Mouse (Mus musculus): ENCODE data around the gene Dtnbp1. TPM values are rescaled to one million over a fixed set of nuclear protein-coding genes. Genes with fewer than 3 reads are reported as not detected.

The Dtnbp1 gene
- total and polyA plus RNA-seq, 3 experiments = 24.2 to 59.5 TPM; not detected in 1

DNA sequence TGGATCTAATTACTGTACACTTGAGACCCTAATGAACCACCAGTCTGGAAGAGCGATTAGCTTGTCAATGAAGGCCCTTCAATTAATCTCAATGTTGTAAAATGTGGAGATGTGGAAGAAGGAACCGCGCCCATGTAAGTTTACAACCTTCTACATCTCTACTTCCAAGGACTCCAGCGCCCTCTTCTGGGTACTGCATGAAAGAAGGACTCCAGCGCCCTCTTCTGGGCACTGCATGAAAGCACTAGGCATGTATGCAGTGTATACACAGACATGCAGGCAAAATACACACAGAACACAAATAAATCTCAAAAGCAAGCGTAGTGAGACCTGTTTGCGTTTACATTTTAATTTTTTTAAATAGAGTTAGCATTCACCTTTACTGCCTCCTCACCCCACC, 6.2 kb upstream of the Dtnbp1 start:
- DNase-seq (ENCODE audit: low read depth, low spot score) = peak; percentile 58
- peak; percentile 35 for TF ChIP-seq RAD21 (IDR thresholded peaks at IDR 0.05; ENCODE audit: low read depth, low read length)
- peak; percentile 55 to 99 (median 70) for TF ChIP-seq CTCF (IDR thresholded peaks at IDR 0.05 in 2 of 3, conservative IDR thresholded peaks at IDR 0.05 in 1 of 3; ENCODE audit: control insufficient read depth in 1 of 3, insufficient read depth in 1 of 3, low read depth in 2 of 3, low read length in 3 of 3, poor library complexity in 1 of 3, severe bottlenecking in 1 of 3)
- TF ChIP-seq SMC3 (IDR thresholded peaks at IDR 0.05; ENCODE audit: low read depth, low read length) = peak; percentile 42
- no peak for TF ChIP-seq ELF1 (IDR thresholded peaks at IDR 0.05; ENCODE audit: low read depth, low read length)
- TF ChIP-seq ZC3H11A (IDR thresholded peaks at IDR 0.05; ENCODE audit: low read depth, low read length) = peak; percentile 37; the same call in 1 of the 2 replicates
- H3K4me1 ChIP-seq (ENCODE audit: control insufficient read depth in 1 of 2, insufficient read depth in 2 of 2, low read length in 2 of 2) = 0 out of 4 replicates have a peak, but pooled peaks cover 0 to 7% of the 10 kb centered on the region in 2 experiments
- H3K36me3 ChIP-seq (ENCODE audit: control insufficient read depth in 1 of 2, insufficient read depth in 2 of 2, low read length in 2 of 2) = peaks cover 0 to 3% of the 10 kb centered on the region in 2 experiments; a peak in 2 of 4 replicates
- no peaks in the 10 kb centered on the region for H3K79me2 ChIP-seq (ENCODE audit: control insufficient read depth, insufficient read depth, low read length, poor library complexity)
- H3K9me3 ChIP-seq (replicated peaks; ENCODE audit: insufficient read depth, low read length) = no peaks in the 10 kb centered on the region
- H3K4me3 ChIP-seq (ENCODE audit: control insufficient read depth in 1 of 2, insufficient read depth in 1 of 2, low read depth in 2 of 2, low read length in 2 of 2) = no peak overlapping the region
- no peak overlapping the region for H3K9ac ChIP-seq (ENCODE audit: control insufficient read depth, low read depth, low read length, poor library complexity, severe bottlenecking)
- no peak overlapping the region for H3K27ac ChIP-seq (ENCODE audit: control insufficient read depth, low read depth, low read length)
- no peaks in the 10 kb centered on the region for H3K27me3 ChIP-seq (ENCODE audit: control insufficient read depth in 1 of 2, insufficient read depth in 2 of 2, low read length in 2 of 2)

DNA sequence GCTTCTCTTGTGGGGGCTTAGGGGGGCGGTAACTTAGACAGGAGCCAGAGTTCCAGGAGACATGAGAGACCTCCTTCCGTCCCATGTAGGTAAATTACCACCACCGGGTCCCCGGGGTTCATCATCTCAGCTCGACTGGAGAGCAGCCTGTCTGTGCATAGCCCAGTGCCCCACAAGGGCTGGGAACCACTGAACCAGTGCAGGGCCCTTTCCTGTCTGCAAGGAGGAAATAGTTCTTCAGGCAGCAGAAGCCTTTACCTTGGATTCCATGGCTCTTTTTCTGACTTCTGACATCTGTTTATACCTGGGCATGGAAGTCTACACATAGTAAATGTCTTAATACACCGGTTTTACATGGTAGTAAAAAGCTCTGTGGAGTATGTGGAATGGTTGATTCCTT, 5.8 kb upstream of the Dtnbp1 start:
- H3K9me3 ChIP-seq (replicated peaks; ENCODE audit: insufficient read depth, low read length) = no peaks in the 10 kb centered on the region
- no peaks in the 10 kb centered on the region for H3K27me3 ChIP-seq (ENCODE audit: control insufficient read depth in 1 of 2, insufficient read depth in 2 of 2, low read length in 2 of 2)
- no peak overlapping the region for H3K9ac ChIP-seq (ENCODE audit: control insufficient read depth, low read depth, low read length, poor library complexity, severe bottlenecking)
- no peak overlapping the region for H3K4me3 ChIP-seq (ENCODE audit: control insufficient read depth in 1 of 2, insufficient read depth in 1 of 2, low read depth in 2 of 2, low read length in 2 of 2)
- no peak for DNase-seq (ENCODE audit: low read depth, low spot score)
- TF ChIP-seq TAL1 (IDR thresholded peaks at IDR 0.05; ENCODE audit: low read length) (no peak), USF2 (IDR thresholded peaks at IDR 0.05; ENCODE audit: borderline replicate concordance in 1 of 2, insufficient read depth in 1 of 2, low read depth in 1 of 2, low read length in 2 of 2) (no peak), ZC3H11A (IDR thresholded peaks at IDR 0.05; ENCODE audit: low read depth, low read length) (no peak), HCFC1 (IDR thresholded peaks at IDR 0.05; ENCODE audit: low read depth, low read length) (no peak), POLR2AphosphoS5 (IDR thresholded peaks at IDR 0.05; ENCODE audit: borderline replicate concordance, low read depth, low read length) (no peak), POLR2A (IDR thresholded peaks at IDR 0.05; ENCODE audit: control insufficient read depth in 1 of 2, insufficient read depth in 1 of 2, low read depth in 1 of 2, low read length in 2 of 2, poor library complexity in 1 of 2) (no peak), RAD21 (IDR thresholded peaks at IDR 0.05; ENCODE audit: low read depth, low read length) (no peak), UBTF (IDR thresholded peaks at IDR 0.05; ENCODE audit: borderline replicate concordance, insufficient read depth, low read depth, low read length) (no peak), ETS1 (IDR thresholded peaks at IDR 0.05; ENCODE audit: low read depth, low read length) (no peak), TCF12 (IDR thresholded peaks at IDR 0.05; ENCODE audit: low read depth, low read length) (no peak), KAT2A (conservative IDR thresholded peaks at IDR 0.05; ENCODE audit: low read depth, low read length) (no peak), MAX (IDR thresholded peaks at IDR 0.05; ENCODE audit: low read length) (no peak), USF1 (IDR thresholded peaks at IDR 0.05; ENCODE audit: low read depth, low read length) (no peak), MEF2A (IDR thresholded peaks at IDR 0.05; ENCODE audit: extremely low read depth, insufficient replicate concordance, low read depth, low read length, poor library complexity, severe bottlenecking) (no peak), ZMIZ1 (IDR thresholded peaks at IDR 0.05; ENCODE audit: low read depth, low read length) (no peak), MXI1 (IDR thresholded peaks at IDR 0.05; ENCODE audit: low read depth, low read length) (no peak), NELFE (IDR thresholded peaks at IDR 0.05; ENCODE audit: low read depth, low read length) (no peak), ZNF384 (IDR thresholded peaks at IDR 0.05; ENCODE audit: low read depth, low read length) (no peak)
- H3K4me1 ChIP-seq (ENCODE audit: control insufficient read depth in 1 of 2, insufficient read depth in 2 of 2, low read length in 2 of 2) = peaks cover 0 to 9% of the 10 kb centered on the region in 2 experiments; a peak in 1 of 4 replicates
- H3K79me2 ChIP-seq (ENCODE audit: control insufficient read depth, insufficient read depth, low read length, poor library complexity) = no peaks in the 10 kb centered on the region
- peaks cover 0 to 6% of the 10 kb centered on the region in 2 experiments; a peak in 2 of 4 replicates for H3K36me3 ChIP-seq (ENCODE audit: control insufficient read depth in 1 of 2, insufficient read depth in 2 of 2, low read length in 2 of 2)
- no peak overlapping the region for H3K27ac ChIP-seq (ENCODE audit: control insufficient read depth, low read depth, low read length)
